Mouse (Mus musculus): Measurements from ENCODE around the gene Pdzd7.

Gene Pdzd7

GRCm38 (mm10) chr19:45045651-45046050 lies at the start of gene Pdzd7:
TSS of gene Pdzd7 (minus strand) at chr19:45045717.
- no peak for DNase-seq (ENCODE audit: extremely low spot score, low spot score)

GRCm38 (mm10) chr19:45081841-45082550 lies 36.5 kb upstream of the Pdzd7 start:
- DNase-seq (ENCODE audit: extremely low spot score, low spot score), result peak; percentile 68

- peak; percentile 82 for DNase-seq (ENCODE audit: extremely low spot score, low spot score)
These were observed 35.8 kb upstream of the Pdzd7 start for GRCm38 (mm10) chr19:45081279-45081678.

DNA sequence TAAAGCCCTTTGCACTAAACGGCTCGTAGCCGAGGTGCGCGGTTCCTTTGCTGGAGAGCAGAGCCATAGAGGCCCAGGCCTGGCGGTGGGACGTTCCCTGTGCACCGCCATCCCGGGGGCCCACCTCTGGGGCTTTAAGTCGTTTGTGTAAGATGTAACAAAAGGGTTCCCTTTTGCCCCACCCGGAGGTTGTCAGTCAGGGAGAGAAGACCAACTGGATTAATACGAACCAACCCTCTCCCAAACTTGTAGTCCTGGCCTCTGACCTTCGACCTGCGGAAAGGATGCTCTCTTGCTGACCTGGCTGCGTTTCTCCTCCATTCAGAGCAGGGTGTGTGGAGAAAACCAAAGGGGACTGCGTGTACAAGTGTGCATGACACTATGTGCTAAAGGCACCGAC lies 35.2 kb upstream of the Pdzd7 start:
- DNase-seq (ENCODE audit: extremely low spot score, low spot score), result peak; percentile 42

DNA sequence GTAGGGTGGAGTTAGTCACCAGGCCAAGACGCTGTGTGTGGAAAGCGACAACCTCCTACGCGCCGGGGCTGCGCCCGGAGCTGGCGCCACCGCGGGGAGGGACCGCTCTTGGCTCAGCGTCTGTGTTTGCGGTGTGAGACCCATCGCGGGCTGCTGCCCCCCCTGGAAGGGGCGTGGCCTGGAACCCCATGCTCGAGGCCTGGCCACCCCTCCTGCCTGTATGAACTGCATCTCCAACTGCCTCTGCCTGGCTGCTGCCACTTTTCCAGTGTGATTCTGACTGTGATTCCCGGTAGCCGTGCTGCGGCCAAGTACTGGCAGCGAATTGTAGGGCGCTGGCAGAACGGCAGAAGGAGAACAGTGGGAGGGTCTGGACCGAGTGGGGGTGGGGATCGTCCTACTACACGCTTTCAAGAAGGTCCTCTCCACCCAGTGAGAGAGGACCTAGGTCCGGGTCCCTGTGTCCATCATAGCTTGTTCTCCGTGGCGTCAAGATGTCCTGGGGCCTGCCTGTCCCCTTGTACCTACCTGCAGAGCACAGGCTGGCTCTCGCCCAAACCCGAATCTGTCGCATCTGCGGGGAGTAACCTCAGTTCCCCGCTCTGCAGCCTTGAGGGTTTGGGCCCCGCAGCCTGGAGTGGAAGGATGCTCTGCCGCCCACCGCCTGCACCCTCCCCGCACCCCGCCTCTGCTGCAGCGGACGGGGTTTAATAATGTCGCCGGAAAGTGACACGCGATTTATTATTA lies 34.4 kb upstream of the Pdzd7 start:
- peak; percentile 65 for DNase-seq (ENCODE audit: extremely low spot score, low spot score)

DNA sequence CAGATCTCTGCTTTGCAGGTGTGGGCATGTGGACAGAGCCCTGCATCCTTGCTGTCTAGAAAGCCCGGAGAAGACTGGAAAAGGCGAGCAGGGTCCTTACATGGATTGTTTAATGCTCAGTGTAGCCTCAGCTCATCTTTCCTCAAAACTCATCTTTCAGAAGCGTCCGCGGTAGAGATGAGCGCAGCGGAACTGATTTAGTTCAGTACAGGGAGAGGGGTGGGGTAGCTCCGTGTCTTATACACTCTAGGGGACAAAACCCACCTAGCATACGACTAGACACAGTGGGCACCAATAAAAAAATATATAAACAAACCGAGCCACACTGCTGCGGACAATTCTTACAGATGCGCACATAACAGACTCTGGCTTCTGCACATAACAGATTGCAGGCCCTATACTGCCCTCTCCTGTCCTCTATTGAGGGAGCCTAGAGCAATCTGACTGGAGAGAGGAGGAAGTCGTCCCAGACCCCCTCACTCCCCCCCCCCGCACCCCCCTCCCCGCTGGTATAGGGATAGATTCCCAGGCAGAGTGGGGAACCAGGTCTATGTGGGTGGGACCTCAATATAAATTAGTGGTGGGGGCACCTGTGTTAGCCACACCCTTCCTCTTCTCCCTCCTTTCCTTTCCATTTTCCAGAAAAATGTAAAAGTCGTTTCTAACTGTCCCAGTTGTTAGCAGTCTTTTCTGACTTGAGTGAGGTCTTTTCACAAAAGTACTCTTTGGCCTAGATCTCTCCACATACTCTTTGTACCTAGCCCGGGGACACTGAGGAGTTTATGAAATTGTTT lies 33.7 kb upstream of the Pdzd7 start:
- DNase-seq (ENCODE audit: extremely low spot score, low spot score), result peak; percentile 39

DNA sequence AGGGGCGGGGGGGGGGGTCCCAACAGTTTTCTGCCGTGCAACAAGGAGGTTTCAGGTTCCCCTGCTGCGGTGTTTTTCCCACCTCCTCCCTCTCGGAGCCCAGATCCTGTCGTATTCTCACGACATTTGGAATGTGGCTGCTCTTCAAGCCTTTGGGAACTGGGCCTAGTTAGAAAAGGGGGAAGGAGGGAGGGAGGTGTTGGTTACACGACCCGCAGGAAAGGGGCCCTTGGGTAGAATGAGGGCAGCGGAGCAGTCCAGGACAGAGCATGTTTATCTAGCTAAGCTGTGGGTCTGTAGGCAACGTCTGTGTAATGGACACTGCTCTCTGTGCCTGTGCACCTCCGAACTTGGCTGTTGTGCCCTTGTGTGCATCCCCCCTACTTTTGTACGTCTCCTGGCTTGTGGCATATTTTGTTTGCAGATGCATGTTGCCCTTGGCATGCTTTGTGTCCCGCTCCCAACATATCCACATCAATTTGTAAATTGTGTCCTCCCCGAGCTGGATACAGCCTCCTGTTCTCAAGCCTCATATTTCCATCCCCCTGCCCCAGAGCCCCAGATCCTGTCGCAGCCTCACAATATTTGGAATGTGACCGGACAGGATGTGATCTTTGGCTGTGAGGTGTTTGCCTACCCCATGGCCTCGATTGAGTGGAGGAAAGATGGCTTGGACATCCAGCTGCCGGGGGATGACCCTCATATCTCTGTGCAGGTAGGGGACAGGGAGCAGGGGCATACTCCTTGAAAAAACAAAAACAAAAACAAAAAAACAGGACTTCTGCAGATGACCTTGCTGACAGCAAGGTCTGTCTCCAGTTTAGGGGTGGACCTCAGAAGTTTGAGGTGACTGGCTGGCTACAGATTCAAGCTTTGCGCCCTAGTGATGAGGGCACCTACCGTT lies 32.5 kb upstream of the Pdzd7 start:
- peak; percentile 33 for DNase-seq (ENCODE audit: extremely low spot score, low spot score)

GRCm38 (mm10) chr19:45076586-45077510 lies 31.3 kb upstream of the Pdzd7 start:
- peak; percentile 74 for DNase-seq (ENCODE audit: extremely low spot score, low spot score)

GRCm38 (mm10) chr19:45076036-45076575 lies 30.6 kb upstream of the Pdzd7 start:
- DNase-seq (ENCODE audit: extremely low spot score, low spot score), result no peak

DNA sequence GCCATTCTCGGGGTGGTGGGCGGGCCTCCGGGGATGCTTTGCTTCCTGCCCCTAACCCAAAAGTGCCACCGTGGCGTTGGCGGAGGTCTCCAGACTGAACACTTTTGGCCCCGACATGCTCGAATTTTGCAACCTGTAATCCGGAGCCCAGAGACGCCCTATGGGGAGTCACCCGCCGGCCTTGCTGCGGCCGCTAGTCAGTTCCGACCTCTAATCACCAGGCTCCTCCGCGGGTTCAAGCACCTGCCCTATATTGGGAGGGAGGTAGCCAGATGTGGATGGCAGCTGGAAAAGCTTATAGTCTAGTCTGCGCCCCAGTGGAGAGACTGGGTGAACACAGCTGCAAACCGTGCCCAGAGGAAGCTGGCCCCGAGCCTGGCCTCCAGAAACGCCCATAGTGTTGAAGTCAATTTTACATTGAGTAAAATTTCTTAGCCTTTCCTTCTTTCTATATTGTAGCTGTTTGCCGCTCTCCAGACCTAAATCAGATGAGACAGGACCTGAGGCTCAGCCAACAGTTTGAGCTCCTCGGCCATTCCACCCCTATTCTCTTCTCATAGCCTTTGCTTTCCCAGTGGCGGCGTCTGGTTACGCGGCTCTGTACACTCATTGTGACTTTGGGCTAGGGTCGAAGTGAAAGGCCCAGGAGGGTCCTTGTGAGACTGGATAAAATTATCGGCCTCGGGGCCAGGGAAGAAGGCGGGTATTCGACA lies 30.0 kb upstream of the Pdzd7 start:
- peak; percentile 41 for DNase-seq (ENCODE audit: extremely low spot score, low spot score)

DNA sequence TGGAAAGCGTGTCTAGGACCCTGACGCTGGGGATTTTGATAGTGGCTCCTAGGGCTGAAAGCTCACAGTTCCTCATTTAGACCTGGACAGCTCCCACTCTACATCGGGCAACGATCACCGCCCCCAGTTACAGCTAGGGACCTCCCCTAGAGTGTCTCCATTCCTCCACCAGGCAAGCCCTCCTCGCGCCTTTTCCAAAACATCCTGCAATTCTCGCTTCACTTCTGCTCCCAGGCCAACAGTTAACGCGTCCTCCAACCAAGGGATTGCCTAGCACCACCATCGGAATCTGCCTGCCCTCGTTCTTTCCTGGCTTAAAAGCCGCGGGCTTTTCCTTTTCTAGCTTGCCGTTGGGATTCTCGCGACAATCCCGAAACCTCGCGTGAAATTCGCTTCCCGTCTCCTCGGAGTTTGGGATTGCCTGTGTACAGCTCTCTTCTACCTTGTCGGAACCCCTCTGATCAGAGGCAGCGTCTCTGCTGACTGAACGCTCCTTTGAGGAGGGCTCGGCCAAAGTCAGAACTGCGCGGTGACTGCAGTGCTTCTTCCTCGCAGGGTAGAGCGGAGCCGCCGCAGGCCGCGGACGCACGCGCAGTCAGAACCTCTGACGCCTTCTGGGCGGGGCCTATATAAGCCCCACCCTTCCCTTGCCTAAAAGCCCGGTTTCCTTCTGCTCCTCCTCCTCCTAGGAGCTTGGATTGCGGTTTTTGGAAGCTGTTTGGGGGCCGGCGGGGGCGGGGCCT lies 29.2 kb upstream of the Pdzd7 start, which contains the start of gene Kazald1:
Gene Kazald1 (plus strand): TSS at position 662 of the 743 bp plus-strand sequence.
- peak; percentile 94 for DNase-seq (ENCODE audit: extremely low spot score, low spot score)

DNA sequence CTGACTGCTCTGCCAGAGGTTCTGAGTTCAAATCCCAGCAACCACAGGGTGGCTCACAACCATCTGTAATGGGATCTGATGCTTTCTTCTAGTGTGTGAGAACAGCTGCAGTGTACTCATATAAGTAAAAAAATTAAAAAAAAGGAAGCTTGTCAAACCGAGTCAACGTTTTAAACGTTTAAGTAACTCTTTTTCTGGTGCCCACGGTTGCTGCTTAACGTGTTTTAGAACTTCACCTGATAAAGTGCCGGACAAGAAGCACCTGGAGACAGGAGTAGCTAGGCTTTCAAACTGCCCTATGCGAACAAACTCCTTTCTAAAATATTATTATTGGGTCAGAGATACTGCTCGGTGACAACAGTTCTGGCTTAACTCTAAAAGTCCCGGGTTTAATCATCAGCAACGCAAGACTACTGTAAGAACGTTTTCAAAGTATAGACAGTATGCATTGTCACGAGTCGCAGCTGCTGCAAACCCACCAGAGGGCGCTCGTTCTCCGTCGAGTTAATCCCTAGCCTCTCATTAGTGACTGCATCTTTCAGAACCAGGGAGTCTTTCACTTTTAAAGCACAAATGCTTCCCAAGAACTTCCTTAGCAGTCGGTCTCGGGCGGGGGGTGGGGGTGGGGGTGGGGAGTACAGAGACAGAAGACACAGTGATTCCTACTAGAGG lies 28.5 kb upstream of the Pdzd7 start:
- DNase-seq (ENCODE audit: extremely low spot score, low spot score), result peak; percentile 84

- no peak for DNase-seq (ENCODE audit: extremely low spot score, low spot score)
These were observed 22.4 kb upstream of the Pdzd7 start for GRCm38 (mm10) chr19:45067758-45068510.

DNA sequence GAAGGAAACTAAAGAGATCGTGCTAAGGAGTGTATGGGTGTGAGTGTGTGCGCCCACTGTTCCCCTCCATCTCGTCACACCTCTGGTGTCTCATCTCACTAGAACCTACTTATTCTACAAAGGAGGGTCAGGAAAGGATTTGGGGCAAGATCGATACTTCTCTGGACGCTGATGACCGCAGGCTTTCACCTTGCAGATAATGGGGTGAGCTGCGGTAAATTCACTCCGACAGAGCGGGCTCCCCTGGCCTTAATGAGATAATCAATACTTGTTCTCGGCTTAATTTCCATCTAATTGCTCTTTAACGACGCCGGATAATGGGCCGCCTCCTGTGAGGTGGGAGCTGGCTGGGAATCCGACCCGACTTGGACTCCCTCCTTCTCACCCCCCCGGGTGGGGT lies 21.7 kb upstream of the Pdzd7 start:
- DNase-seq (ENCODE audit: extremely low spot score, low spot score), result peak; percentile 17

- DNase-seq (ENCODE audit: extremely low spot score, low spot score), result peak; percentile 27
These were observed 19.7 kb upstream of the Pdzd7 start for GRCm38 (mm10) chr19:45065226-45065625.

DNA sequence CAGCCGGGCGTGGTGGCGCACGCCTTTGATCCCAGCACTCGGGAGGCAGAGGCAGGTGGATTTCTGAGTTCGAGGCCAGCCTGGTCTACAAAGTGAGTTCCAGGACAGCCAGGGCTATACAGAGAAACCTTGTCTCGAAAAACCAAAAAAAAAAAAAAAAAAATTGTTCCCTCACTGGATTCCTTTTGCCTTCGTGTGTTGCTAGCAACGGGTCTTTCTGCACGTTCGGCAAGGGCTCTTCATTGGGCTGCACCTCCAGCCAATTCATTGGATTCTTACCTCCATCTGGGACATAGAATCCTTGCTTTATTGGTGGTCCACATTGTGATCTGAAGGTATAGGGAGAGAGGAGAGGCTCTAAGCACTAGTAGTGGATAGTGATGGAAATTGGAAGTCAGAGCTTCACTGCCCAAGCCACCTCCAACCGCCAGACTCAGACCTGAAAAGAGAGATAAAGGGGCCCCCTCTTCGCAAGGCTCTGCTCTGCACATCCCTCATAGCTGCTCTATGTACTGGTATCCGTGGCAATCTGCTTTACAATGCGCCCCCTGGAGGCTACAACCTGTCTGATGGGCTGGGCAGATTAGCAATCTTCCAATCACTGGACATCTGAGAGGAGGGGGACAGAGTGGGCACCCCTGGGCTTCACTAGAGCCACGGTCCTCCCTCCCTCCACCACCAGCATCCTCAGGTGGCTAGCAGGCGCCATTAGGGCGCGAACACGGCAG lies 18.2 kb upstream of the Pdzd7 start:
- peak; percentile 68 for DNase-seq (ENCODE audit: extremely low spot score, low spot score)
